In the genomic region with DNA sequence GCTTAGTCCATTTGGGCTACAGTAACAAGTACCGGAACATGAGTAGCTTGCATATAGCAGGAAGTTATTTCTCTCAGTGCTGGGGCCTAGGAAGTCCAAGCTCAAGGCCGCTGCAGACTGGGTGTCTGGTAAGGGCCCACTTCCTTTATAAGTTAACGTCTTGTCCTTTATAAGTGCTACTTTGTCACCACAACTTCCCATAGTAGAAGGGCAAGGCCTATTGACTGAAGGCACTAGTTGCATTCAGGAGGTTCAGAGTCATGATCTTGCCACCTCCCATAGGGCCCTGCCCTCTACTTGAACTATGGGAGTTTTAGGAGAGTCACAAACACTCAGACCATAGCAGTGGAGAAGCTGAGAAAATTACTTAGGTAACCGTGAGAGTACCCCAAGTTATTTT, we compare ENCODE assay signal across 17 mouse cellular contexts.
A peak's percentile ranks its signal among the peaks of the same experiment; 100 is the strongest.
DNase-seq lines count a peak whose midpoint lies in the region; ATAC-seq lines count a peak whose summit lies in the region.
"Had no signal": no experiment of that assay in that cellular context is flagged by ENCODE, and none has a peak within 500 bp of the region (broad histone marks: within the 10 kb centered on the region; RNA-seq: fewer than 3 reads in every experiment).

No protein-coding gene starts in this region.

- ATAC-seq in kidney, embryonic 16.5 days (ENCODE audit: low FRiP score, low TSS enrichment), result 0 out of 2 replicates have a peak, but pooled peaks have one; percentile 8
- no peak for ATAC-seq in embryonic facial prominence, embryonic 14.5 days (ENCODE audit: low read depth)
- peak; percentile 66 to 85 for ATAC-seq in hematopoietic stem cell, adult 5-6 weeks (replicated peaks in 1 of 2; ENCODE audit: insufficient read depth in 1 of 2, low FRiP score in 2 of 2, low TSS enrichment in 1 of 2, low read depth in 1 of 2, poor library complexity in 2 of 2, severe bottlenecking in 2 of 2)
- ATAC-seq in stomach, embryonic 14.5 days (ENCODE audit: insufficient number of reproducible peaks, insufficient read depth, low FRiP score, low read depth), result no peak
- ATAC-seq: CD4-positive, CD25-positive, alpha-beta regulatory T cell, adult 4 months; liver, embryonic 12.5 days had no signal

- no peak overlapping the region for H3K4me3 ChIP-seq in kidney, embryonic 16.5 days (ENCODE audit: low read length)
- H3K4me3 ChIP-seq in embryonic facial prominence, embryonic 14.5 days (ENCODE audit: low read depth, low read length), result no peak overlapping the region
- H3K4me3 ChIP-seq in stomach, embryonic 14.5 days (ENCODE audit: low read depth, low read length), result no peak overlapping the region
- H3K4me3 ChIP-seq: hindbrain, embryonic 15.5 days; liver, embryonic 12.5 days had no signal

- no peak for DNase-seq in kidney, adult 11 months
- no peak for DNase-seq in embryonic facial prominence, embryonic 14.5 days (ENCODE audit: low spot score)
- DNase-seq in MN1 (ENCODE audit: low spot score), result no peak
- no peak for DNase-seq in cerebellum, adult 18-20 months
- DNase-seq: adrenal gland, adult 8-10 months; cerebellum, adult 8-10 months; heart, adult 18-20 months; kidney, postnatal 4 days; midbrain, embryonic 14.5 days; right cerebral cortex, adult 18-20 months had no signal

- no peak overlapping the region for H3K4me2 ChIP-seq in kidney, embryonic 16.5 days (replicated peaks; ENCODE audit: low read depth, low read length)
- no peak overlapping the region for H3K4me2 ChIP-seq in embryonic facial prominence, embryonic 14.5 days (ENCODE audit: low read depth, low read length)
- H3K4me2 ChIP-seq in stomach, embryonic 14.5 days (replicated peaks; ENCODE audit: low read depth, low read length), result no peak overlapping the region
- H3K4me2 ChIP-seq: hindbrain, embryonic 15.5 days; liver, embryonic 12.5 days had no signal

- H3K4me1 ChIP-seq in kidney, embryonic 16.5 days (ENCODE audit: insufficient read depth, low read length), result peaks cover 31% of the 10 kb centered on the region
- peaks cover 20% of the 10 kb centered on the region; the same call in 1 of the 2 replicates for H3K4me1 ChIP-seq in embryonic facial prominence, embryonic 14.5 days (ENCODE audit: control insufficient read depth, insufficient read depth, low read length)
- H3K4me1 ChIP-seq in stomach, embryonic 14.5 days (ENCODE audit: control insufficient read depth, insufficient read depth, low read length), result peaks cover 9% of the 10 kb centered on the region; the same call in 1 of the 2 replicates
- H3K4me1 ChIP-seq: liver, embryonic 12.5 days had no signal

- H3K27ac ChIP-seq in kidney, embryonic 16.5 days (ENCODE audit: low read length), result peak overlapping the region; percentile 81
- H3K27ac ChIP-seq in embryonic facial prominence, embryonic 14.5 days (replicated peaks; ENCODE audit: low read depth, low read length), result peak overlapping the region; percentile 74
- H3K27ac ChIP-seq in stomach, embryonic 14.5 days (ENCODE audit: low read length), result peak overlapping the region; percentile 63; the same call in 1 of the 2 replicates
- H3K27ac ChIP-seq: hindbrain, embryonic 15.5 days; liver, embryonic 12.5 days; macrophage had no signal

- H3K9me3 ChIP-seq in kidney, embryonic 16.5 days (ENCODE audit: low read length), result no peaks in the 10 kb centered on the region
- H3K9me3 ChIP-seq in embryonic facial prominence, embryonic 14.5 days (ENCODE audit: control insufficient read depth, low read length), result no peaks in the 10 kb centered on the region
- no peaks in the 10 kb centered on the region for H3K9me3 ChIP-seq in stomach, embryonic 14.5 days (ENCODE audit: control insufficient read depth, low read depth, low read length)
- H3K9me3 ChIP-seq: hindbrain, embryonic 15.5 days; liver, embryonic 12.5 days had no signal

- H3K27me3 ChIP-seq in kidney, embryonic 16.5 days (ENCODE audit: insufficient read depth, low read length), result no peaks in the 10 kb centered on the region
- no peaks in the 10 kb centered on the region for H3K27me3 ChIP-seq in embryonic facial prominence, embryonic 14.5 days (replicated peaks; ENCODE audit: control insufficient read depth, insufficient read depth, low read length)
- H3K27me3 ChIP-seq in stomach, embryonic 14.5 days (ENCODE audit: control insufficient read depth, insufficient read depth, low read length), result no peaks in the 10 kb centered on the region
- H3K27me3 ChIP-seq: hindbrain, embryonic 15.5 days; liver, embryonic 12.5 days had no signal

- H3K36me3 ChIP-seq in kidney, embryonic 16.5 days (ENCODE audit: insufficient read depth, low read length), result no peaks in the 10 kb centered on the region
- no peaks in the 10 kb centered on the region for H3K36me3 ChIP-seq in embryonic facial prominence, embryonic 14.5 days (ENCODE audit: control insufficient read depth, insufficient read depth, low read length)
- no peaks in the 10 kb centered on the region for H3K36me3 ChIP-seq in stomach, embryonic 14.5 days (ENCODE audit: control insufficient read depth, insufficient read depth, low read length)
- H3K36me3 ChIP-seq: hindbrain, embryonic 15.5 days; liver, embryonic 12.5 days had no signal

- 66% methylated on average over 4 of the region's 4 CpGs for WGBS in kidney, embryonic 16.5 days
- whole genome bisulfite sequencing in embryonic facial prominence, embryonic 14.5 days, result 80% methylated on average over 4 of the region's 4 CpGs
- WGBS in stomach, embryonic 14.5 days, result 74% methylated on average over 4 of the region's 4 CpGs

- H3K9ac ChIP-seq in kidney, embryonic 16.5 days (replicated peaks; ENCODE audit: low read length), result no peak overlapping the region
- no peak overlapping the region for H3K9ac ChIP-seq in embryonic facial prominence, embryonic 14.5 days (ENCODE audit: low read depth, low read length)
- H3K9ac ChIP-seq in stomach, embryonic 14.5 days (replicated peaks; ENCODE audit: low read depth, low read length), result no peak overlapping the region
- H3K9ac ChIP-seq: hindbrain, embryonic 15.5 days; liver, embryonic 12.5 days had no signal

Comparison
In these comparisons a context has a peak if more than half of its experiments do, and no peak if none do; other contexts are left out.
1. ATAC-seq: peak in kidney, embryonic 16.5 days (single experiment) and hematopoietic stem cell, adult 5-6 weeks (2 of 2); none in embryonic facial prominence, embryonic 14.5 days (single experiment) and stomach, embryonic 14.5 days (single experiment).
2. Peak in every context shown above with its lines, with median percentiles within 50 percentile points of each other: H3K27ac ChIP-seq.